Mouse (Mus musculus) E14TG2a.4 (cell line): ENCODE data around the gene Cic.

Source experiments
- H3K27me3 ChIP-seq: 2 replicates; pipeline ENCODE4 v1.6.1; 2014; ENCODE audit warnings: low read length, control low read depth; ENCODE audit not compliant: insufficient read depth
- H3K36me3 ChIP-seq: 2 replicates; pipeline ENCODE4 v1.6.1; 2014; ENCODE audit warnings: low read length, control low read depth; ENCODE audit not compliant: insufficient read depth
- H3K4me1 ChIP-seq: replicated peaks from 2 replicates; pipeline ENCODE4 v1.6.1; 2014; ENCODE audit warnings: low read depth, low read length, control low read depth
- H3K4me3 ChIP-seq: replicated peaks from 2 replicates; pipeline ENCODE4 v1.5.1; 2014; ENCODE audit warnings: mild to moderate bottlenecking, low read length
- H3K9me3 ChIP-seq: 2 replicates; pipeline ENCODE4 v1.6.1; 2014; ENCODE audit warnings: low read length, control low read depth
- CTCF ChIP-seq: conservative IDR thresholded peaks from 2 replicates; pipeline ENCODE4 v1.5.1; 2014; ENCODE audit warnings: low read length
- NANOG ChIP-seq: IDR thresholded peaks from 2 replicates; pipeline ENCODE4 v1.6.1; 2014; ENCODE audit warnings: borderline replicate concordance, low read length, mixed read lengths
- POU5F1 ChIP-seq: IDR thresholded peaks from 2 replicates; pipeline ENCODE4 v1.6.1; 2014; ENCODE audit warnings: low read length, borderline replicate concordance

Cic gene

DNA sequence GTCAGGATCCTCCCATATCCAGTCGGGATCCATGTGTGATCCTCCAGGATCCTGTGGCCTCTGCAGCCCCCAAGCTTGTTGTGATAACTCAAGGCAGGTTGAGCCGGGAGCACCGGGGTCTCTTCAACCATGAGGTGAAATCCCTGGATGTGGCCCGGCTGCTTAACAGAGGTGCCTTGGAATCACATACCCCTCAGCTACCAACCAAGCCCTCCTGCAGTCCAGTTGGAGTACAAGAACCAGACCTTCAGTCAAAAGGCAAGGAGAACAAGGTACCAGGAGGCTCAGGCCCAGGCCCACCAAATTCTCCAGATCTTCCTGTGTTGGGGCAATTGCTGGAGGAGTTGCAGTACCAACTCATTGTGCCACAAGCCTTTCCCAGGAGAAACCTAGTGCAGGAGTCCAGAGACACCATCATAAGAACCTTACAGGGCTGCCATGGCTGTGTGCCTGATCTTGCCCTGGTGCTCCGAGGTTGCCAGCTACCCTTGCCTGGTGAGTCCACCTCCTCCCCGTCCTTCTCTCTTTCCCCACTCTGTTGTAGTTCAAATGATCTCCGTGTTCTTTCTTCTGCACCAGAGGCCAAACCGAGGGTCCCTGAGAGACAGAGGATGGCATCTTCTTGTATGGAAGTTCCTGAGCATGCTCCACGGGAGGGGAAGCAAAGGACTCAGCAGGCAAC is 35.6 kb downstream of the Cic start:
- TF ChIP-seq CTCF, result no peak
- TF ChIP-seq POU5F1, result no peak
- TF ChIP-seq NANOG, result no peak

DNA sequence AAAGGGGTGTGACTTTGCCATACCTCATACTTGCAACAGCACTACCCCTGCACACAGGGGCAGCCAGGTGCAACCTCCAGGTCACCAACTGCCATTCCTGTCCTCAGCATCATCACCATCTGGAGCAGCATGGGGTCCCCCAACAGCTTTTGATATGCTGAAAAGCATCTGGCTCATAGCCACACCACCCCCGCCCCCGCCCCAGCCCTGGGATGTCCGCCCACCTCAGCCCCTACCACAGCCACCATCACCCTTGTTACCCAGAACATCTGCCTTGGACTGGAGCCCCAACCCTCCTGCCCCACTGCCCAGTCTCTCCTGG is 36.1 kb downstream of the Cic start:
- Histone ChIP-seq H3K4me1 (peaks cover 48% of the 10 kb centered on the region), H3K4me3 (peak overlapping the region; percentile 30; the same call in 1 of the 2 replicates), H3K9me3 (no peaks in the 10 kb centered on the region), H3K27me3 (peaks cover 37% of the 10 kb centered on the region), H3K36me3 (peaks cover 17% of the 10 kb centered on the region; the same call in 1 of the 2 replicates)
- no peak for TF ChIP-seq POU5F1
- no peak for TF ChIP-seq NANOG
- TF ChIP-seq CTCF, result no peak

More for the DNA sequence above, 35.6 kb downstream of the Cic start:
- Histone ChIP-seq H3K9me3 (no peaks in the 10 kb centered on the region), H3K27me3 (peaks cover 32% of the 10 kb centered on the region), H3K4me3 (peak overlapping the region; percentile 30), H3K4me1 (peaks cover 53% of the 10 kb centered on the region), H3K36me3 (peaks cover 17% of the 10 kb centered on the region; the same call in 1 of the 2 replicates)

DNA sequence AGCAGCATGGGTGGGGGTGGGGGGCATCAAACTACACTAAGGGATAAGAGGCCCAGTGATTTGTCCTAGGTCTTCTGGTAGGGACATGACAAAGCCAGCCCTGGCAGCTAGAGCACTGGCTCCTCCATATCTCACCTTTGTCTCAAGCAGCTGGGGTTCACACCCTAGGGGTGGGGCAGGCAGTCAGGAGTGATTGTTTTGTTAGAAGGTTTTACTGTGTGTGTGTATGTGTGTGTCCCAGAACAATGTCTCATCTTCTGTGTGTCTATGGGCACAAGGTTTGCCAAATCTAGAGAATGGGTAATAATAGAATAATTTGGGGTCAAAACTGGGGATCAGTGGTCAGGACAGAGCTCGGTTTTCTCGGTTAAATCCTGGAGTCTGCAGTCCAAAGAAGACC is 38.0 kb downstream of the Cic start:
- Histone ChIP-seq H3K27me3 (peaks cover 42% of the 10 kb centered on the region), H3K9me3 (no peaks in the 10 kb centered on the region), H3K36me3 (peaks cover 17% of the 10 kb centered on the region; the same call in 1 of the 2 replicates), H3K4me3 (peak overlapping the region; percentile 86), H3K4me1 (peaks cover 50% of the 10 kb centered on the region)
- TF ChIP-seq CTCF (no peak), NANOG (no peak)

DNA sequence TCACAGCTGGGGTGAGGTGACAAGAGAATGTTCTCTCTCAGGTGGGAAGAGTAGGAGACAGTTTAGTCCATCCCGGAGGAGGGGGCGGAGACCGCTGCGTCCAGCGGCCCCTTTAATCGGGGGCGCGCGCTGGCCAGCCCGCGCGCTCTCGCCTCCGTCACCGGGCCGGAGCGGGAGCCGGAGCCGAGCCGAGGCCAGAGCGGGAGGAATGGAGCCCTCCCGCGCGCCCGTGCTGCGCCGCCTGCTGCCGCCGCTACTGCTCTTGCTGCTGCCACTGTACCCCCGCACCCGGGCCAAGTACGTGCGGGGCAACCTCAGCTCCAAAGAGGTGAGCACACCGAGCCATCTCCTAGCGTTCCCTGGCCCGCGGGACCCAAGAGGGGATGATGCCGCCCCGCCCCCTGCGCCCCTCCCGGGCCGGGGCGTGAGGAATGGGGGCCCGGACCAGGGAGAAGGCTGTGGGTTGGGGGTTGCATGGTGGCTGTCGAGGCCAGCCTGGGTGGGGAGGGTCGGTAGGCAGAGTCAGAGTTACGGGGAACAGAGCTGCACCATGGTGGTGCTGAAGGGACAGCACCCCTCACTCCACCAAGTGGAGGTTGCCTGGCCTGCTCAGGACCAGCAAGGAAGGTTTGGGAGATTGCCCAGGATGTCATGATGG is 38.6 kb downstream of the Cic start, which contains the start of gene Tmem145:
TSS of gene Tmem145 (plus strand) at position 151 of the 658 bp plus-strand sequence.
- TF ChIP-seq POU5F1 (no peak), CTCF (no peak)
- Histone ChIP-seq H3K4me3 (peak within 1 kb of the TSS; percentile 86), H3K9me3 (no peaks in the 10 kb centered on the region), H3K36me3 (peaks cover 17% of the 10 kb centered on the region; the same call in 1 of the 2 replicates), H3K4me1 (peaks cover 53% of the 10 kb centered on the region), H3K27me3 (peaks cover 43% of the 10 kb centered on the region)

DNA sequence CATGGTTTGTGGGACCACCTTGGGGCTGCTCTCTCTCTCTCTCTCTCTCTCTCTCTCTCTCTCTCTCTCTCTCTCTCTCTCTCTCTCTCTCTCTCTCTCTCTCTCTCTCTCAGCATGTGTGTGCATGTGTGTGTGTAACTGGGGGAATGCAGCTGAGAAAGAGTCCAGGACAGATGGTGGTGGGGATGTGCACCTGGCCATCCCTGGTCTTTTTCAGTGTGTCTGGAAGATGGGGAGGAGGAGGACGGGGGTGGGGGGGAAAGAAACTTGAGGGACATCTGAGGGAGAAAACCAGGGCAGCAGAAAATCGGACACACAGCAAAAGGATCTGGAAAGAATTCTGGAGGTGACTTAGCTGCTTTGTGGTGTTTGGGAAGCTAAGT is 39.1 kb downstream of the Cic start:
- Histone ChIP-seq H3K36me3 (peaks cover 18% of the 10 kb centered on the region; the same call in 1 of the 2 replicates), H3K4me1 (peaks cover 53% of the 10 kb centered on the region)
- TF ChIP-seq CTCF, result no peak
- no peak for TF ChIP-seq POU5F1
- TF ChIP-seq NANOG, result no peak

DNA sequence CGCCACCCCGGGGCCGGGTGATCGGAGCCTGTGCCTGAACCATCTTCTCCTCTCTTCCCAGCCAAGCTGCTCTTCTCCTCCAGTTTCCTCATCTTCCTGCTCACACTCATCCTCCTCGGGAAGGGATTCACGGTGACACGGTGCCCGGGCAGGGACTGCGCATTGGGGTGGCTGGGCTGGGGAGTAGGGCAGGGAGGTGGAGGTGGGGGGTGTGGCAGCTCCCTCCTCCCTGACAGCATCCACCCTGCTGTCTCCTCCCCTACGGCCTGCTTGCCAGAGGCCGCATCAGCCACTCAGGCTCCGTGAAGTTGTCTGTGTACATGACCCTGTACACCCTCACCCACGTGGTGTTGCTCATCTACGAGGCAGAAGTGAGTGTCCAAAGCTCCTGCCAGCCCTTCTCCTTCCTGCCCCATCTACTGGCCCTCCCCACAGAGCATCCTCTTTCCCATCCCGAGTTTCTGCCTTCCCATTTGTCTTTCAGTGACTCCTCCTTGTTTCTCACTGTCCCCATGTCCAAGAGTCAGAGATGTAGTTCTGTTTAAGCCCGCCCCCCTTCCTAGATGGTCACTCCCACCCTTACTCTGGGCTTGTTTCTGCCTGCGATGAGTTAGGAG is 41.3 kb downstream of the Cic start:
- Histone ChIP-seq H3K36me3 (peaks cover 18% of the 10 kb centered on the region; the same call in 1 of the 2 replicates), H3K4me1 (peaks cover 44% of the 10 kb centered on the region), H3K27me3 (peaks cover 51% of the 10 kb centered on the region), H3K4me3 (no peak overlapping the region), H3K9me3 (no peaks in the 10 kb centered on the region)
- no peak for TF ChIP-seq CTCF

More for the DNA sequence above, 39.1 kb downstream of the Cic start:
- Histone ChIP-seq H3K27me3 (peaks cover 43% of the 10 kb centered on the region), H3K9me3 (no peaks in the 10 kb centered on the region), H3K4me3 (no peak overlapping the region; the same call in 1 of the 2 replicates)

DNA sequence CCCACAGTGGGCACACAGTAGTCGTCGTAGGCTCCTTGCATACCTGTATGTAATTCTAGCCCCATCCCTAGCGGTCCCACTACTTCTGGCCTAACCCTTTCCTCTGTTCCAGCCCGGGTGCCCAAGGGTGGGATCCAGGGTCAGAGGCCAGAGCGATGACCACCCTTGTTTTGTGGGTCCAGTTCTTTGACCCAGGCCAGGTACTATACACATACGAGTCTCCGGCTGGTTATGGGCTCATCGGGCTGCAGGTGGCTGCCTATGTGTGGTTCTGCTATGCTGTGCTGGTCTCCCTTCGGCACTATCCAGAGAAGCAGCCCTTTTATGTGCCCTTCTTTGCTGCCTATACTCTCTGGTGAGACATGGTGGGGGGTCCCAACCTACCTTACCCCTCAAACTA is 41.9 kb downstream of the Cic start:
- Histone ChIP-seq H3K27me3 (peaks cover 53% of the 10 kb centered on the region), H3K4me1 (peaks cover 44% of the 10 kb centered on the region), H3K36me3 (peaks cover 18% of the 10 kb centered on the region; the same call in 1 of the 2 replicates), H3K4me3 (no peak overlapping the region), H3K9me3 (no peaks in the 10 kb centered on the region)
- no peak for TF ChIP-seq CTCF
- TF ChIP-seq NANOG, result no peak

DNA sequence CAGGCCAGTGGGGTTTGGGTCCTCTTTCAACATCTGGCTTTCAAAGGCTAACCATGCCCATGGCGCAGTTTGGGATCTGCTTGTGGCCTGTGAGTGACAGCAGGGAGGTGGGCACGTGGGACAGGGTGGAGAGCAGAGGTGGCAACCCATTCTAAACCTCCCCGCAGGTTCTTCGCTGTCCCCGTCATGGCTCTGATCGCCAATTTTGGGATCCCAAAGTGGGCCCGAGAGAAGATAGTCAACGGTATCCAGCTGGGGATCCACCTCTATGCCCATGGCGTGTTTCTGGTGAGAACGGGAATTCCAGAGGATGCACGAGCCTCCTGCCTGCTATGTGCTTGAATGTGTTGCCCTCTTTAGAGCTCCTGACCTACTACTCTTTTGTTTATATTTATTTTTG is 43.7 kb downstream of the Cic start:
- H3K4me1 ChIP-seq, result peaks cover 41% of the 10 kb centered on the region
- TF ChIP-seq CTCF (no peak), POU5F1 (no peak), NANOG (no peak)

DNA sequence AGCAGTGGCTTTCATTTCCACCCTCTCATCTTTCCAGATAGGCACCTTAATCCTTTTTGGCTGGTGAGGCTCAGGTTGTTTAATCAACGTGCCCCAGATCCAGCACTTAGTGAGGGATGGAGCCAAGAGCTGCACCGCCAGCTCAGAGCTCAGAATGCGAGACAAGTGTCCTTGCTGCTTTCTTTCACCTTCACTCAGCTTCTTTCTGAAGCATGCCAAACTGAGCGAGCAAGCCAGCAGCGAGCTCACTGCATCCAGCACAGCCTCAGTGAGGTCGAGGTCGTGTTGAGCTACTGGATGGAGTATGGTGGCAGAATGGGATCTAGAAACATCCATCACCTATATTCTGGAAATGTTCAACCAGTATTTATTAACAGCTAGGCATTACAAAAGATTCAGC is 45.8 kb downstream of the Cic start:
- Histone ChIP-seq H3K4me1 (peaks cover 56% of the 10 kb centered on the region), H3K36me3 (peaks cover 10% of the 10 kb centered on the region; the same call in 1 of the 2 replicates), H3K27me3 (peaks cover 42% of the 10 kb centered on the region), H3K4me3 (no peak overlapping the region), H3K9me3 (no peaks in the 10 kb centered on the region)
- TF ChIP-seq CTCF (no peak), NANOG (no peak), POU5F1 (no peak)

More for the DNA sequence above, 43.7 kb downstream of the Cic start:
- Histone ChIP-seq H3K9me3 (no peaks in the 10 kb centered on the region), H3K27me3 (peaks cover 59% of the 10 kb centered on the region), H3K36me3 (peaks cover 18% of the 10 kb centered on the region; the same call in 1 of the 2 replicates), H3K4me3 (no peak overlapping the region)
